Mouse (Mus musculus): ENCODE results near the gene Sfmbt2. TPM values are rescaled to one million over a fixed set of nuclear protein-coding genes. Genes with fewer than 3 reads are reported as not detected.

Sfmbt2 gene
- polyA plus RNA-seq, 1 experiment from 2014 or later: 9.1 TPM

GRCm38 (mm10) chr2:10558816-10559215 is 188.5 kb downstream of the Sfmbt2 start:
- no peaks in the 10 kb centered on the region for H3K9me3 ChIP-seq (ENCODE audit: control insufficient read depth, low read length)
- no peak for ATAC-seq (ENCODE audit: low read depth)
- WGBS: 46% methylated on average over 1 of the region's 1 CpGs
- H3K27ac ChIP-seq (ENCODE audit: low read depth, low read length): no peak overlapping the region
- H3K4me2 ChIP-seq (ENCODE audit: low read depth, low read length): no peak overlapping the region
- H3K36me3 ChIP-seq (ENCODE audit: control insufficient read depth, insufficient read depth, low read length): no peaks in the 10 kb centered on the region
- H3K4me1 ChIP-seq (ENCODE audit: control insufficient read depth, insufficient read depth, low read length): no peaks in the 10 kb centered on the region
- no peaks in the 10 kb centered on the region for H3K27me3 ChIP-seq (ENCODE audit: control insufficient read depth, insufficient read depth, low read length)
- no peak overlapping the region for H3K9ac ChIP-seq (replicated peaks; ENCODE audit: low read depth, low read length)
- no peak overlapping the region for H3K4me3 ChIP-seq (ENCODE audit: low read depth, low read length)

DNA sequence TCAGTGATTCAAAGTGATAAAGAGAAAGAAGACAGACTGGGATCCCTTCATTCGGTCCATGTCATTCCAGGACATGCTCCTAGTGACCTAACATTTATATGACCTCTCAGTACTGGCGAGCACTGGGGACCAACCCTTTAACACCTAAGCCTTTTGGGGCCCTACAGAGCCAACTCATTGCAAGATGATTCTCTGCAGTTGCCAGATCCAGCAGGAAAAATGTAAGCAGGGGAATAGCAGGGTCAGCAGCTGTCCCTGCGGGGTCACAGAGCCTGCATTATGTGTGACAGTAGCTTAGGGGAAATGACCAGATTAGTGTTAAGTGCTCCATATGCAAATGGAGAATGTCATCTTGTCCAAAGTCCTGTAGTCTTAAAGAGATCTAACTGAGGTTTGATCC is 195.2 kb downstream of the Sfmbt2 start:
- Histone ChIP-seq H3K4me3 (ENCODE audit: low read depth, low read length) (no peak overlapping the region), H3K9ac (replicated peaks; ENCODE audit: low read depth, low read length) (no peak overlapping the region), H3K9me3 (ENCODE audit: control insufficient read depth, low read length) (no peaks in the 10 kb centered on the region), H3K36me3 (ENCODE audit: control insufficient read depth, insufficient read depth, low read length) (no peaks in the 10 kb centered on the region), H3K27ac (ENCODE audit: low read depth, low read length) (no peak overlapping the region), H3K27me3 (ENCODE audit: control insufficient read depth, insufficient read depth, low read length) (no peaks in the 10 kb centered on the region), H3K4me2 (ENCODE audit: low read depth, low read length) (no peak overlapping the region), H3K4me1 (ENCODE audit: control insufficient read depth, insufficient read depth, low read length) (no peaks in the 10 kb centered on the region)
- ATAC-seq (ENCODE audit: low read depth): no peak
- 83% methylated on average over 3 of the region's 3 CpGs for WGBS

- ATAC-seq (ENCODE audit: low read depth): no peak
- Histone ChIP-seq H3K4me2 (ENCODE audit: low read depth, low read length) (no peak overlapping the region), H3K9ac (replicated peaks; ENCODE audit: low read depth, low read length) (no peak overlapping the region)
Measured at GRCm38 (mm10) chr2:10569392-10569791, 199.1 kb downstream of the Sfmbt2 start.

DNA sequence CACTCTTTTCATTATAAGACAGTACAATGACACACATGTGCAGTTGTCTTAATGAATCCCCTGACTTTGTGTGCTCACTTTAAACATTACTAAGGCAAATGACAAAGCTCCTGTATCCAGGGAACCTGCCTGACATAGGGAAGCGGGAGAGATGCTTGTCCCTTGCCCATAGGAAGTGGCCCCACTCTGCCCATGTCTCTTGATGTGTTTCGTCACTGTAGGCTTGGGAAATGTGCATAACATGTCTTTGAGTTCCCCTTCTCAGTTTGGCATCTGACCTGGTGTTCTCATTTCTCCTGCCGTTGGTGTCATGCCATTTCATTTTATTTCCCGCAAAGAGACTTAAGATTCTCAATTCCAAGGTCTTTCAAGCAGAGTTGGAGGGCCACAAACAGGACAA is 202.0 kb downstream of the Sfmbt2 start:
- H3K27me3 ChIP-seq (ENCODE audit: control insufficient read depth, insufficient read depth, low read length): no peaks in the 10 kb centered on the region
- no peaks in the 10 kb centered on the region for H3K4me1 ChIP-seq (ENCODE audit: control insufficient read depth, insufficient read depth, low read length)
- ATAC-seq (ENCODE audit: low read depth): no peak
- no peak overlapping the region for H3K4me3 ChIP-seq (ENCODE audit: low read depth, low read length)
- H3K27ac ChIP-seq (ENCODE audit: low read depth, low read length): no peak overlapping the region
- no peak overlapping the region for H3K9ac ChIP-seq (replicated peaks; ENCODE audit: low read depth, low read length)
- 94% methylated on average over 4 of the region's 4 CpGs for WGBS
- H3K9me3 ChIP-seq (ENCODE audit: control insufficient read depth, low read length): no peaks in the 10 kb centered on the region
- no peak overlapping the region for H3K4me2 ChIP-seq (ENCODE audit: low read depth, low read length)
- H3K36me3 ChIP-seq (ENCODE audit: control insufficient read depth, insufficient read depth, low read length): no peaks in the 10 kb centered on the region

More at GRCm38 (mm10) chr2:10569392-10569791, 199.1 kb downstream of the Sfmbt2 start:
- Histone ChIP-seq H3K4me3 (ENCODE audit: low read depth, low read length) (no peak overlapping the region), H3K9me3 (ENCODE audit: control insufficient read depth, low read length) (no peaks in the 10 kb centered on the region), H3K27ac (ENCODE audit: low read depth, low read length) (no peak overlapping the region), H3K36me3 (ENCODE audit: control insufficient read depth, insufficient read depth, low read length) (no peaks in the 10 kb centered on the region), H3K27me3 (ENCODE audit: control insufficient read depth, insufficient read depth, low read length) (no peaks in the 10 kb centered on the region), H3K4me1 (ENCODE audit: control insufficient read depth, insufficient read depth, low read length) (no peaks in the 10 kb centered on the region)
- 64% methylated on average over 6 of the region's 6 CpGs for WGBS

DNA sequence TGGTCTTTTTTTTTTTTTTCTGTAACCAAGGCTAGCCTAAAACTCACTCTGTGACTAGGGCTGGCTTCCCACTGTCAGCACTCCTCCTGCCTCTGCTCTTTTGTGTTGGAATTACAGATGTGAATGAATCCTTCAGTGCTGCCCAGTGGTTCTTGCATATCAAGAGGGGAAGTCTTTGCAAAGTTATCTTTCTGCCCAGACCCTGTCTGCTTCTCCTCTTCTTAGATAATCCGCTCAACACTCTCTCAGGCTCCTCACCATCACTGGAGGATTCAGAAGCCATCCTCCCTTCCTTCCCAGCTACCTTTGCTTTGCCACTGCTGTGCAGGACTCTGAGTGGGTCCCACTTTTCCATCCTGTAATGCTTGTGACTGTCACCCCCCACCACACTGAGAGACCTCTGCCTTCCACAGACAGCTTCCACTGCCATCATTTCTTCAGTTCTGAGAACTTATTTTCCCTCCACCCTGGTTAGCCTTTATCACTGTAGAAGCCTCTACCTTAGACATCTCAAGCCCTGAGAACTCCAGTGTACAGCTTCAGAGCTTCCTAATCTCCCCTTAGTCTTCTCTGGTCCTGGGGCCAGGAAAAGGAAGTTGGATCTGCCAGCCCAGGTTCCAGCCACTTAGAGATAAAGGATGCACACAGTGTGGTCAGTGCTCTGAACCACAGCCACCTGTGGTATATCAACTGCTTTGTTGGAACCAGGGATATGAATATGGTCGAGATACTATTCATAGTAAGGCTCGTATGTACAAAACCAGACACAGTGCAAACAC is 205.8 kb downstream of the Sfmbt2 start:
- H3K4me2 ChIP-seq (ENCODE audit: low read depth, low read length): no peak overlapping the region
- no peak for ATAC-seq (ENCODE audit: low read depth)
- H3K27ac ChIP-seq (ENCODE audit: low read depth, low read length): no peak overlapping the region
- H3K9ac ChIP-seq (replicated peaks; ENCODE audit: low read depth, low read length): no peak overlapping the region
- no peaks in the 10 kb centered on the region for H3K36me3 ChIP-seq (ENCODE audit: control insufficient read depth, insufficient read depth, low read length)
- 82% methylated on average over 3 of the region's 3 CpGs for WGBS
- no peak overlapping the region for H3K4me3 ChIP-seq (ENCODE audit: low read depth, low read length)
- H3K4me1 ChIP-seq (ENCODE audit: control insufficient read depth, insufficient read depth, low read length): no peaks in the 10 kb centered on the region
- no peaks in the 10 kb centered on the region for H3K27me3 ChIP-seq (ENCODE audit: control insufficient read depth, insufficient read depth, low read length)
- no peaks in the 10 kb centered on the region for H3K9me3 ChIP-seq (ENCODE audit: control insufficient read depth, low read length)

DNA sequence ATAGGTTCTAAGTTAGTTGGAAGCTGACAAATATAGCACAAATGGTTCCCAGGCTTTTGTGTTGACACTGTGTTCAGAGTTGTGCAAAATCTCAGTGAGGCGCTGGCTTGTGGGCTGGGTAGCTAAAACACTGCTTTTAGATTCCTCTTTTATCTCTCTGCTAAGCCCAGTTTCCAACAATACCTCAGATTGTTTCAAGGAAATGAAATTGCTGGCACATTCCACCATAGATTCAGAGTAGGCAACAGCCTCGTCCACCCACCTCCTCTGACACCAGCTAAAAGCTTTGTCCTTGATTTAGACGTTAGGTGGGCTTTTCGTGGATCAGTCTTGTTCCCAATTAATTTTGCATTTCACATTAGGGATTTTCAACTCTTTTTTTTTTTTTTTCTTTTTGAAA is 212.4 kb downstream of the Sfmbt2 start:
- Histone ChIP-seq H3K27me3 (ENCODE audit: control insufficient read depth, insufficient read depth, low read length) (no peaks in the 10 kb centered on the region), H3K9me3 (ENCODE audit: control insufficient read depth, low read length) (no peaks in the 10 kb centered on the region), H3K4me2 (ENCODE audit: low read depth, low read length) (no peak overlapping the region), H3K4me3 (ENCODE audit: low read depth, low read length) (no peak overlapping the region), H3K9ac (replicated peaks; ENCODE audit: low read depth, low read length) (no peak overlapping the region), H3K27ac (ENCODE audit: low read depth, low read length) (no peak overlapping the region), H3K4me1 (ENCODE audit: control insufficient read depth, insufficient read depth, low read length) (no peaks in the 10 kb centered on the region), H3K36me3 (ENCODE audit: control insufficient read depth, insufficient read depth, low read length) (no peaks in the 10 kb centered on the region)
- WGBS: 80% methylated on average over 4 of the region's 4 CpGs
- no peak for ATAC-seq (ENCODE audit: low read depth)

DNA sequence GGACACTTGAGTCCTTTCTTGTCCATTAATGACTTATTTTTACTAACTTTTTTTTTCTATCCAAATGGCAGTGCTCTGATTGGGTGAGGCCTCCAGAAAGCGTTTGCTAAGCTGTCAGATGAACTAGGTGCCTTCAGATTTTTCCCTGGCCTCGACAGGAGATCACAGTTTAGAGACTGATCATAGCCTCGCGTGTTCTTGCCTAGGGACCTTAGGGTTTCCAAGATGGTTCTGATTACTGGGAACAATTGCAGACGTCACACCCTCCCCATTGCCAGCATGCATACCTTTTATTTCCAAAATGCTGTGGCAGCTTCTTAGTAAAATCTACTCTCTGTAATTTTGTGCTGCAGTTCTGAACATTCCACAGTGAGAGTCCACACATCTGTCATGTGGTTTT is 212.8 kb downstream of the Sfmbt2 start:
- Histone ChIP-seq H3K4me1 (ENCODE audit: control insufficient read depth, insufficient read depth, low read length) (no peaks in the 10 kb centered on the region), H3K27ac (ENCODE audit: low read depth, low read length) (no peak overlapping the region), H3K9ac (replicated peaks; ENCODE audit: low read depth, low read length) (no peak overlapping the region), H3K27me3 (ENCODE audit: control insufficient read depth, insufficient read depth, low read length) (no peaks in the 10 kb centered on the region), H3K36me3 (ENCODE audit: control insufficient read depth, insufficient read depth, low read length) (no peaks in the 10 kb centered on the region), H3K4me3 (ENCODE audit: low read depth, low read length) (no peak overlapping the region), H3K9me3 (ENCODE audit: control insufficient read depth, low read length) (no peaks in the 10 kb centered on the region), H3K4me2 (ENCODE audit: low read depth, low read length) (no peak overlapping the region)
- 81% methylated on average over 5 of the region's 5 CpGs for WGBS
- no peak for ATAC-seq (ENCODE audit: low read depth)

DNA sequence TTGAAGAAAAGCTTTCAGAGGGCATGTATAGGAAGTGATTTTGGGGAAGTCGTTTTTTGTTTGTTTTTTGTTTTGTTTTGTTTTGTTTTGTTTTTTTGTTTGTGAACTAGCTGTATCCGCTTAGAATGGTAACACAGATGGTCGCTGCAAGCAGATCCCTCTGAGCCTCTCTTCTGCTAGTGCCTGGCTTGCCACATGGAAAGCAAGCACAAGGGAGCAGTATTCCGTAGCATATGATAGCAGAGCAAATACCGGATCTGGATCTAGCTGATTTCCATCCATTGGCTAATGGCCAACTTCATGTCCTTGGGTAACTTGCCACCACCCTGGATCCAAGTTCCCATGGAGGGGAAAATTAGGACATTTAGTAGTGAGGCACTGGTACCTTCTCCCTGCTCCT is 221.0 kb downstream of the Sfmbt2 start:
- H3K4me1 ChIP-seq (ENCODE audit: control insufficient read depth, insufficient read depth, low read length): no peaks in the 10 kb centered on the region
- ATAC-seq (ENCODE audit: low read depth): no peak
- no peaks in the 10 kb centered on the region for H3K27me3 ChIP-seq (ENCODE audit: control insufficient read depth, insufficient read depth, low read length)
- H3K4me2 ChIP-seq (ENCODE audit: low read depth, low read length): no peak overlapping the region
- H3K4me3 ChIP-seq (ENCODE audit: low read depth, low read length): no peak overlapping the region
- 74% methylated on average over 5 of the region's 5 CpGs for WGBS
- H3K27ac ChIP-seq (ENCODE audit: low read depth, low read length): no peak overlapping the region
- no peaks in the 10 kb centered on the region for H3K36me3 ChIP-seq (ENCODE audit: control insufficient read depth, insufficient read depth, low read length)
- no peaks in the 10 kb centered on the region for H3K9me3 ChIP-seq (ENCODE audit: control insufficient read depth, low read length)
- H3K9ac ChIP-seq (replicated peaks; ENCODE audit: low read depth, low read length): no peak overlapping the region

DNA sequence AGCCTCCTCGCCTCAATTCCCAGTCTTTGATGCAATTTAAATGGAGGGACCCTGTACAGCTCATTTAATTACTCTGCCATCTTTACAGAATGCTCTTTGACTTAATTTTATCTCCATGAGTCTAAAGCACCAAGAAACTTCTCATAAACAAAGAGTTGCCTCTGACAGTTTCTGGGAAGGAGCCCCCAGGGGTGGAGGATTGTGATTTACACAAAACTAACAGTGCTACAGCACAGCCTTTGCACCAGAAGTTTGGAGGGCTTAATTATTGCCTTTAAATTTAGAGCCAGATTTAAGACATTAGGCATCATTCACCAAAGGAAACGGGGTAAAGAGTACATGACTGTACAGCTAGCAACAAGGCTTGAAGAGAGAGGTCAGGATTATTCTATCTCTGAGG is 245.2 kb downstream of the Sfmbt2 start:
- Histone ChIP-seq H3K4me2 (ENCODE audit: low read depth, low read length) (no peak overlapping the region), H3K27ac (ENCODE audit: low read depth, low read length) (no peak overlapping the region), H3K4me1 (ENCODE audit: control insufficient read depth, insufficient read depth, low read length) (no peaks in the 10 kb centered on the region), H3K27me3 (ENCODE audit: control insufficient read depth, insufficient read depth, low read length) (no peaks in the 10 kb centered on the region), H3K9me3 (ENCODE audit: control insufficient read depth, low read length) (no peaks in the 10 kb centered on the region), H3K36me3 (ENCODE audit: control insufficient read depth, insufficient read depth, low read length) (no peaks in the 10 kb centered on the region), H3K9ac (replicated peaks; ENCODE audit: low read depth, low read length) (no peak overlapping the region), H3K4me3 (ENCODE audit: low read depth, low read length) (no peak overlapping the region)
- 68% methylated on average over 2 of the region's 2 CpGs for WGBS
- ATAC-seq (ENCODE audit: low read depth): no peak
